Mouse (Mus musculus) left cerebral cortex, postnatal 25 days (tissue): Measurements from ENCODE around the gene Prss12. TPM values are rescaled to one million over a fixed set of nuclear protein-coding genes. Genes with fewer than 3 reads are reported as not detected.

Experiments
- DNase-seq, 2 experiments: peaks; one replicate each; pipeline ENCODE4 v3.0.0; 2022; ENCODE audit warnings: low spot score in 2 of 2, mixed read lengths in 1 of 2
- intact Hi-C: fragments of 180-260 bp; cut with DNase I; formaldehyde crosslinking; loops from one replicate; pipeline ENCODE4 v1.15.1; 2025
- total RNA-seq, 2 experiments: library from RNA; stranded (reverse); gene quantifications; 2 replicates each; pipeline ENCODE4 v1.2.3; 2021

Gene Prss12
- 10 to 100 TPM; 14.8 to 15.0 TPM for total RNA-seq

DNA sequence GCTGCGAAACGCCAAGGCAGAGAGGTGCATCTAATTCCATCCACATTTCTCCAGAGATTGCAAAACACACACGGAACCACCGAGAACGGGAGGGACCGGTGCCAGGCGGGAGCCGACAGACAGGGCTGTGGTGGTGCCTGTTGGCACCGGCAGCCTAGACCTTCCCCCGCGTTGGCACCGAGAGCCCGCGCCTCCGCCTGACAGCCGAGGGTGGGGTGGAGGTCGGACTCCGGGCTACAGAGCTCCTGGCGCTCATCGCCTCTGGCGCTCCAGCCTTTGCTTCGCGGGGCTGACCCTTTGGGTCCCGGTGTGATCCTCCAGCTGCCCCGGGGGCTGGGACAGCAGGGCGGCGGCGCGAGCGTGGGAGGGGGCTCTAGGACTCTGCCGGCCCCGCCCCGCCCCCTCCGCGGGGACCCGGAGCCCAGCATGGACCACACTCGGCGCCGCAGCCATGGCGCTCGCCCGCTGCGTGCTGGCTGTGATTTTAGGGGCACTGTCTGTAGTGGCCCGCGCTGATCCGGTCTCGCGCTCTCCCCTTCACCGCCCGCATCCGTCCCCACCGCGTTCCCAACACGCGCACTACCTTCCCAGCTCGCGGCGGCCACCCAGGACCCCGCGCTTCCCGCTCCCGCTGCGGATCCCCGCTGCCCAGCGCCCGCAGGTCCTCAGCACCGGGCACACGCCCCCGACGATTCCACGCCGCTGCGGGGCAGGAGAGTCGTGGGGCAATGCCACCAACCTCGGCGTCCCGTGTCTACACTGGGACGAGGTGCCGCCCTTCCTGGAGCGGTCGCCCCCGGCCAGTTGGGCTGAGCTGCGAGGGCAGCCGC, at the start of gene Prss12:
TSS of gene Prss12 (plus strand) at position 206 of the 830 bp plus-strand sequence.
- intact Hi-C loops, result no loop called here
- peak; percentile 45 to 59 for DNase-seq

DNA sequence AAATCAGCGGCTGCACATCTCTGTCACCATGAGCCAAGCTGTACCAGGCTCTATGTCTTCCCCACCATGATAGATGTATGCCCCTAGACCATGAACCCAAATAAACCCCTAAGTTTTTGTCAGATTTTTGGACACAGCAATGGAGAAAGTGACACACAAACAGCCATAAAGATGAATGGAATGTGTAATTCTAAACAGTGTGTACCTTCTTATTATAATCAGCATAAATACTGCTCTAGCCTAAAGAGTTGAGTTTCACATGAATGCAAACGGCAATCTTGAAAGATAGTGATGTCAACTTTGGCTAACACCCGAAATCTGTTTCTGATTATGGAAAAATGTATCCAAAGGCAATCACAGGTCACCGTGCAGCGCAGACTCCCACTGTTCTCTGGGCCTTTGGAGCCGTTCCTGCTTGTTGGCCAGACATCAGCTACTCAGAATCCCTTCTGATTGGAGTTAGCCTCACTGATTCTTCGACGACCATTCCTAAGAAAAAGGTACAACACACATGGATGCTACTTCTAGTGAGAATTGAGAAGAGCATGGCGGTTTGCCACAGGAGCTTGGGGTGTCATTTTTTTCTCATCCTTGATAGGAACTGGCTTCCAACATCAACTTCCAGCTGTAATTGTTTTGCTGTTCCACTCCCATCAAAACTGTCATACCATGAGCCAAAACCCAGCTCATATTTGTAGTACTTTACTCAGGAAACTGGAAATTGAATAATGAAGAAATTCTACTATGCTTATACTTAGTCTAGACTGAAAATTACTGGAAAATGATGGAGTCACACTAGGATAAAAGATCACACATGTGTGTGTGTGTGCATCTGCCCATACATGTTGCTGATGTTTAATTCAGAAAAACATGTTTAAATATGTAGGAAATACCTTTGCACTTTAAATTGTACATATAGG, 48.9 kb upstream of the Prss12 start:
- no peak for DNase-seq
- intact Hi-C loops, result no loop called here

DNA sequence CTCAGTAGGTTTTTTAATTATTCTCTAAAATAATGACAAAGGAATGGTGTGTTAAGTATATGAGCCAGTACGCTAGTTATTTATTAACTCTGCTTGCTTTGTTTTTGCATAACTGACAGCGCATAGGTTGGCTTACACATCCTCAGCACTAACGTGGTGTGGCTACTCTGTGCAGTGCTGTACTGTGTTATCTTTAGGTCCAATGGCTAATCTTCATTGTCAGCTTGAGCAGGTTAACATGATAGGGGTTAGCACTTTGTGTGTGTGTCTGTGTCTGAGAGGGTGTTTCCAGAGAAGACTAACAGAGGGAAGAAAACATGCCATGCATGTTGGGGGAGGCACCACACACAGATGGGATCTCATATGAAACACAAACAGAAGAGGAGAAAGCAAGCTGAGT, 41.8 kb upstream of the Prss12 start:
- intact Hi-C loops, result no loop called here
- no peak for DNase-seq

DNA sequence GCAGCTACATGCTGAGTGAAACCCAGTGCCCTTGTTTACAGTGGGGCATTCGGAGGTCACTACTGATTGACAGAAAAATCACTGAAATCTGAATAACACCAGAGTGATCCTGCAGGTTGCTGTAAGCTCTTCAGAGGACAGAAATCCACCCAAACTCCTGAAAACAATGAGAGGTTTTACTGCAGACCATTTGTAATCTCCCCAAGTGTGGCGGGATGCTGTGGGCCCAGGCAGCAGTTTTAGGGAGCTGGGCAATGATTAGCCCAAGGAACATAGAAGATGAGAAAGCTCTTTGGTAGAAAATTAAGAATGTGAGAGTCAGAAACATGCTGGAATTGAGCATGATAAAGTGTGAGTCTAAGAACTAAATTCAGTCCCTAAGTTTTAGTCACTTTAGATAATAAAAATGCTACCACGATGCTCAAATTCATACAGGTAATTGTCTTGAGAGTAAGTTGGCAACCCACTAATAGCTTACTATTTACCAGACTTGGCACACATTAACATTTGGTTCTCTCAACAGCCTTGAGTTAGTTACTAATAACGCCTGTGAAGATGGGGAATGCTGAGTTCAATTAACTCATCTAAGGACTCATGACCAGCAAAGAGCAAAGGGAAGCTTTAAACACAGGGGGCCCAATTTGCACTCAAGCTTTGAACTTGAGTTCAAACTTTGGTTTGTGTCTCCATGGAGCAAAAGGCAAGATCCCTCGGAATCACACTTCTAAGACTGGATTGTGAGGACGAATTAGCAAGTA, 34.7 kb upstream of the Prss12 start:
- DNase-seq, result no peak
- intact Hi-C loops, result no loop called here

DNA sequence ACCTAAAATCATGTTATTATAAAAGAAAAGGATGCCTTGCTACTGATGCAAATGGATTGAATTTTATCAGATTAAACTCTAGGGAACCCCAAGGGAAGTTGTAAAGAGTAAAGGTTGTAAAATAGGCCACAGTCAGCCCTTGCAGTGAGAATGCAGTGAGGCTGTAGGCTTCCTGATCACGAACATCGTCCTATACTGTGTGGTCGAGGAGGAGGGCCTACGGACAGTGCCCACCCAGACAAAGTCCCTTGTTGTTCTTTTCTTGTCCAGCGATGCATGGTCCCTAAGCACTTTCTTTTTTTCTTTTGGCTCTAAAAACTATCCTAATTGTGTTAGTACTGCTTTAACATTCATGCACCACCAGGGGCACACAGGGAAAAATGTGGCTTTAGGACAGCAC, 33.5 kb upstream of the Prss12 start:
- DNase-seq, result no peak
- intact Hi-C loops, result no loop called here

DNA sequence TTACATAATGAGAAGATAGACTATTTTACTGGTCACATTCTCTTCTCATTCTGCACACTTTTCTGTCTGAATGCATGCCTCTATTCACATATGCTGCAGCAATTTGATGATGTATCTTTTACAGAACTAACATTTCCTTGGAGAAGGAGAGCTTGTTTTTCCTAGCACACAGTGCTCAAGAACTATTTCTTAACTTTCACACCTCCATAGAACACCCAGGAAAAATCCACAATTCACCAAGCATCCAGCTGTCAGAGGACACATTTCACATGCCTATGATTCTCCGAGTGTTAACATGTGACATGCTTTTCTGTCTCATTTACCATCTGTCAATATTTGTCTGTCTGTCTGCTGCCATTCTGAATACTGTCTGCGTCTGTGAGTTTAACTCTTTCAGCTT, 21.1 kb upstream of the Prss12 start:
- intact Hi-C loops, result no loop called here
- DNase-seq, result peak in 1 of 2 experiments; percentile 62

DNA sequence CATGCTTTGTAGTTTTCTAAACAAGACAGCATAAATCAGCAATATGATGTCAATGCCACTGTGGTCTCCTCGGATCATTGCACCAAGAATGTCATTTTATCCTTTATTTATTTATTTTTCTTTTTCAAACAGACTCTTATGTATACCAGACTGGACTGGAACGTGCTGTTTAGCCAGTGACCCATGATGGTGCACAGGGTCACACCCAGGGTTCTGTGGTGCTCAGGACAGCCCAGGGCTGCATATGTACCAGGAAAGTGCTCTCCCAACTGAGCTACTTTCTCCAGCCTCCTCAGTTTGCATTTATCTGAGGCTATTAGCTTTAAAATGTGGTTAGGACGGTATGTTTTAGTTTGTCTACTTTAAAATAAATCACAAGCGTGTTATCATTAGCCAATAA, 18.7 kb upstream of the Prss12 start:
- intact Hi-C loops, result no loop called here
- no peak for DNase-seq

DNA sequence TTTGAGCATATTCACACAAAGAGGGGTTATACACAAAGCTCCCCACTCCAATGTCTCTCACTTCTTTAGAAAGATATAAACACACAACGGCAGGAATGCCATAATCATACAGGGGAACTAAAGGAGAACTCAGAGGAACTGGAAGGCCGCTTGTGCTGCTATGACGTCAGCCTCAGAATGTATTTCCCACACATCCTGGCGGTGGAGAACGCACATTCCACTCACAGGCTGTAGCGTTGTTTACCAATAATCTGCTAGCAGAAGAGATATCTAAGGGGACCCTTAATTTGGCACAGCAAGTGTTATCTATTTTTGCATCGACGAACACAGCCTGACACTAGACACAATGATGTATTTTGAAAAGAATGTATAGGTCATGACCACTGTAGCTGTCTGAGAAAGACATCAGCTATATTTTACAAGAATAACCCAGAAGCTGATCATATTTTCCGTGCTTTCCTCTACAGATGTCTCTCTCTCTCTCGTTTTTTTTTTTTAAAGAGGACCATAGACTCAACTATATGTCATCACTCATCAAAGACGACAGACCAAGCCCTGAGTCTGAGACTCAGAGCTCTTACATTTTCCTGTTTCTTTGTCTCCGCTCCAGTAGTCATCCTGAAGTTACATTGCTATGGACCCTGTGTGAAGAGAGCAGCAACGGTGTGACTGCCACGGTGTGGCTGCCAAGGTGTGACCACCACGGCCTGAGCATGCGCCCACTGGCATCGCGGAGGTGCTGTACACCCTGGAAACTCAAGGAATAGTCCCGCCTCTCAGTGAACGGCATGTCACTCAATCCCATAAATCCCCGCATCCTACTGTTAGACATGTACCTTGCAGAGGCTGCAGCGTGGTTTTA, 16.9 kb upstream of the Prss12 start:
- intact Hi-C loops, result no loop called here
- DNase-seq, result no peak

DNA sequence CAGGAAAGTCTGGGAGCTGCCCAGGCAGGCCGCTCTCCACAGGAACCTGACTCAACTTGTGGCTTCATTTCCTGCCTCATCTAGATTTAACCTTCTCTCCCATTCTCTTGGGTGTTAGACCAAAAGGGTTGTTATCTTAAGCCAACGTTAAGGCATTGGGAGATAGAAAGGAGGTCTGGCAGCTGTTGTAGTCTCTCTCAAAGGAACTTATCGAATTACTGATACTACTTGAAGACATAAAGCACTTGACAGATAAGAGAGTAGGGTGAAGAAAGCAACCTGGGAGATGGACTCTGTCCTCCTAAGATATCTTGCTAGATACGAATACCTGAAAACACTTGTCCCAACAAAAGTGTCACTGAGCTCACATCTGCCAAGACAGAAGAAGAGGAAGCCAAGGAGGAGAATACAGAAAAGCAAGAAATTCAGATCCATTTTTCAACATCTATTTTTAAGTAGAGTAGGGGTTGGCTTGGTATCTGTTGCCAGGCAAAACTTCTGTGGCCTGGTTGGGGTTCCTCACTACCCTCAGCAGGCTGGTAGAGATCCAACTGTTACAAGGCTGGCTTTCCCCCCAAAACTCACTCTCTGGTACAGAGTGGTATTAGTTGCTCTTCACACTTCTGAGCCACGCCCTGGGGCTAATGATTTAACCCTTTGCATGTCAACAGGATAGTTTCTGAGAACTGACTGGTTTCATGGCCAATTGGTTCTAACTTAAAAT, 14.6 kb upstream of the Prss12 start:
- no peak for DNase-seq
- intact Hi-C loops, result no loop called here

DNA sequence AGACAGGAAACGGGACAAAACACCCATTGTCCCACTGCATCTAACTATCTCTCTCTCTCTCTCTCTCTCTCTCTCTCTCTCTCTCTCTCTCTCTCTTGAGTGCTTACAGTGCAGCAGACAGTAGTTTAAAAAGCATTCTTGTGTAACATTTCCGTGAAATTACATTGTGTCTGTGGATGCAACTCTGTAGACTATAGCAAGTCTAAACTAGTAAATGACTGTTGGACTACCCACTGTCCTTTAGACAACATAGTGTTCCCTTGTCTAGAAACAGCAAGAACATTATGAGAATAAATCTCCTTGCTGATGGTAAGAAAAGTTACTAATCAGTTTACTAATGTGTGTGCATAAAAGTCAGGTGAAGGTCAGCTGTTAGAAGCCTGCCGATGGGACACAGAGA, 13.4 kb upstream of the Prss12 start:
- DNase-seq, result no peak
- intact Hi-C loops, result no loop called here

DNA sequence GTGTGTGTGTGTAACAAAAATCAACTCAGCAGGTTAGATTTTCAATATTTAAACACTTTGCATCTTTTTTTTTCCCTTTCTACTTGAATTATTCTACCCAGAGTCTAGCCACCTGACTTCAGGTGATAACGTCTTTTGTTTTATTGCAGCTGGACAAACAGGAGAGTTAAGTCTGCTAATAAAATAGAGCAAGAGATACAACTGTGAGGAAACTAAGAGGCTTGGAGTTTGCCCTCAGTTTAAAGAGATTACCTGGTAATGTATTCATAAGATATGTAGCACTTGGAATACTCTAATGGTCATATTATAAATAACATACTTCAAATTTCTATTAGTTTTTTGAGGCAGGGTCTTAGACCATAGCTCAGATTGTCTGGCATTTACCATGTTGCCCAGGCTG, 9.1 kb upstream of the Prss12 start:
- no peak for DNase-seq
- intact Hi-C loops, result no loop called here

DNA sequence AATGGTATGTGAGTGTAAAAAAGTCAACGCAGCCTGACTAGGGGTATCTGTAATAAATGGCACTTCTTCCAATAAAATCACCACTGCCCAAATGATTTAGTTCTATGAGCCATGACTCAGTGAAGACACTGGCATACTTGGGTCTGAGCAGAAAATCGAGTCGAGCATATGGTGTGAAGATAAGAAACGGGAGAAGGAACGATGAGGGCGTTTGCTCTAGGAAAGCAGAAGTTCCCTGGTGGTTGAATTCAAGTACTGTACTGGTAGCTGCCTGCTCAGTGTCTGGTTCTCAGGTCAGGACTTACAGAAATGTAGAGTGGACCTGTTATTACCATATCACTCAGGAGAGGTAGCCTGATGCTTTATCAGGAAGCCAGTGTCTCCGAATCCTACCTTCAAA, 6.2 kb upstream of the Prss12 start:
- intact Hi-C loops, result loop anchor here (5.0 kb wide), 1 partner anchor 48 kb away; no protein-coding TSS in a partner anchor
- peak in 1 of 2 experiments; percentile 50 for DNase-seq

DNA sequence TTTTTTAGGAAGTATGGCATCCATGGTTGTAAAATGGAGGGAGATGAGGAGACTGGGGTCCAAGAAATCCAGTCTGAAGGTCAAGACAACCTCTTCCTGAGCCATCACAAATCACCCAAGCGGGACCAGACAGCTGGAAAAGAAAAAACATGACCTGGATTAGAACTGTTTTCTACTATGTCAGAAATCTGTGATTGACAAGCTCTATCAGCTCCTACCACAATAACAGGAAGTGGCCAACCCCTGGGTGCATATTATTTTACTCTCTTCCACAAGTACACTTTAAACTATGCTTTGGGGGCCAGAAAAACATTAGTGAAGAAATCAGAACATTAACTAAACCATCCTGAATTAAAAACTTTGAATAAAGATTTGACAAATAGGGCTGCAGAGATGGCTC, 2.2 kb upstream of the Prss12 start:
- no peak for DNase-seq
- intact Hi-C loops, result loop anchor here (5.0 kb wide), 1 partner anchor 52 kb away; no protein-coding TSS in a partner anchor

DNA sequence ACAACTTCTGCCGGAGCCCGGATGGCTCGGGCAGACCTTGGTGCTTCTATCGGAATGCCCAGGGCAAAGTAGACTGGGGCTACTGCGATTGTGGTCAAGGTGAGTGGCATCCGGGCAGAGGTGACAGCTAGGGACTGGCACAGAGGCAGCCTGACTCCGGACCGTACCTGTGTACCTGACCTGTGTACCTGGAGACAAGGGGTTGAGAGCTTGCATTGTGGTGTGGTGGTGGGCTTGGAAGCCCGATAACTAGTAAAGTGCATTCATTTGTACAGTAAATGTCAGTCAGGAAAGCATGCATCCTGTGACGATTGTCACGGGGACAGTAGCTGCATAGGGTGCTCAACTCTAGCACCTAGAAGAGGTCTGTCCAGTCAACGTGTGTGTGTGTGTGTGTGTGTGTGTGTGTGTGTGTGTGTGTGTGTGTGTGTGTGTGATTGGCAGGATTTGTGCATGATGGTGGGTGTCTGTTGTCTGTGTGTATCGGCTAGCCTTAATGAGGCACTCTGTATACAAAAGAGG, 886 bp downstream of the Prss12 start:
- intact Hi-C loops, result no loop called here
- DNase-seq, result no peak

DNA sequence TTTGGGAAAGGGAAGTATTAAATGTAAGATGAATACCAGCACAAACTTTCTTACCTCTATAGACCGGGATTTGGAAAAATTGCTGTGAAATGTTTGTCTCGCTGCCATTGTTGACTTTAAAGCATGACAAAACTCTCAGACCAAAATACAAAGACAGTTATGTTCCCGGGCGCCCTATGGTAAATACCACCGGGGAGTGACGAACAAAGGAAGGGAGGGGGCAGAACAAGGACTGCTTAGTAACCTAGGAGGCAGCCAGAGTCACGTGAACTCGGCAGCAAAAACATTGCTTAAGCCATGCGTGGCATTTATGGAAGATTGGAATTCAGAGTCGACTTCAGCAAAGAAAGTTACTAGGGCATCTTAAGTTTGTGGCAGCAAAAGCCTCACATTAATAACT, 1.4 kb downstream of the Prss12 start:
- intact Hi-C loops, result no loop called here
- DNase-seq, result peak in 1 of 2 experiments; percentile 7

DNA sequence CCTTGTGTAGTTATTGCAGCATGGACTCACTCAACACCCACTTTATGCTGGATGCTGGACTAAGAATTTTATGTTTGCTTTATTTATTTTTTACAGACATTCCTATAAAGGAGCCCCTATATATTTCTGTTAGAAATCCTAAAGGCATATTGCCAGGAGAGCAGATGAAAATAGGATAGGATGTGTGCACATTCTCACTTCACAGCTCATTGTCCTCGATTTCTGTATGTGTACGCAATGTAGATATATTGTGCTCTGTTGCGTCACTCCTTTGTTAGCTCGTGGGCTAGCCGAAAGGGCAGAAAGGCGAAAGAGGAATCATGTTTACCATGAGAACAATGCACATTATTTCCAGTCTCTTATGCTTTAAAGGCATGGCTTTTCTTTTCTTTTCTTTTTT, 3.4 kb downstream of the Prss12 start:
- intact Hi-C loops, result no loop called here
- DNase-seq, result no peak

DNA sequence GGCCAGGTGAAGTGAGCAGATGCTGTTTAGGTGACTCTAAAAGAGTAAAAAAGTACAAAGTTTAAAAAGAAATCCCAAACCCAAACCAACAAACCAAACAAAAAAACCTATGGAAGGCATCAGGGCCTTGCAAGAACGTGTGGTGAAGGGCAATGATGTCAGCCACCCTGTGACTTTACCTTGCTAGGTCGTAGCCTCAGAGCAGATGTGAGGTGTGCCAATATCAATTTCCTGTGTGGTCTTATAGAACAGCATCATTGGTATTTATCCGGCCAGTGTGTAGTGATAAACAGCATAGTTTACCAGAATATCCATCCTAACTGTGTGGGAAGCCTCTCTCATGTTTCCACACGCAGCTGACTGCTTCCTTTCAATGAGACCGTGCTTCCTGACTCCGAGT, 6.2 kb downstream of the Prss12 start:
- no peak for DNase-seq
- intact Hi-C loops, result no loop called here

DNA sequence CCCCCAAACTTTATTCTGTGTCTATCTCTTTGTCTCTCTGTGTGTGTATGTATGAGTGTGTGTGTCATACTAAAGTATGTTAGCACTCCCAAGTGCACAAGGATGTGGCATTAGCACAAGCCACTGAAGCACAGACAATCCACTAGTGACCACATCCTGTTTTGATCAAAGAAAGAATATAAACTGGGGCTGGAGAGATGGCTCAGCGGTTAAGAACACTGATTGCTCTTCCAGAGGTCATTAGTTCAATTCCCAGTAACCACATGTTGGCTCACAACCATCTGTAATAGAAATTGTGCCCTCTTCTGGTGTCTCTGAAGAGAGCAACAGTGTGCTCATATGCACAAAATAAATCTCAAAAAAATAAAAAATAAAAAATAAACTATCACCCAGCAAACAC, 12.8 kb downstream of the Prss12 start:
- intact Hi-C loops, result no loop called here
- DNase-seq, result no peak
